Mouse (Mus musculus) liver, adult 2 months (tissue): ENCODE measurements around the gene Mbip.

ENCODE experiments used
- CTCF ChIP-seq: fragments of 200-500 bp; IDR thresholded peaks from 2 replicates; pipeline ENCODE4 v1.5.1; 2011; ENCODE audit warnings: low read depth, low read length, control low read depth
- POLR2A ChIP-seq: fragments of 200-500 bp; IDR thresholded peaks from 2 replicates; pipeline ENCODE4 v1.6.1; 2011; ENCODE audit warnings: low read length, control low read depth; ENCODE audit not compliant: insufficient read depth; ENCODE audit errors: extremely low read depth

GRCm38 (mm10) chr12:56344771-56345314 lies 851 bp downstream of the Mbip start:
- no peak for TF ChIP-seq POLR2A
- no peak for TF ChIP-seq CTCF
